Mouse (Mus musculus) left cerebral cortex, adult 11 months (tissue): ENCODE results near the gene Gabarapl2.
"Not testable (repeated sequence)": the region's sequence is repeated elsewhere in the genome, so short reads cannot be mapped to it uniquely, and the experiment has no call there.

Experiments used
- DNase-seq: peaks from one replicate; pipeline ENCODE4 v3.0.0; 2022; ENCODE audit warnings: low spot score

Gabarapl2 gene

GRCm38 (mm10) chr8:111937184-111937583, 3.3 kb upstream of the Gabarapl2 start:
- DNase-seq, result no peak

DNA sequence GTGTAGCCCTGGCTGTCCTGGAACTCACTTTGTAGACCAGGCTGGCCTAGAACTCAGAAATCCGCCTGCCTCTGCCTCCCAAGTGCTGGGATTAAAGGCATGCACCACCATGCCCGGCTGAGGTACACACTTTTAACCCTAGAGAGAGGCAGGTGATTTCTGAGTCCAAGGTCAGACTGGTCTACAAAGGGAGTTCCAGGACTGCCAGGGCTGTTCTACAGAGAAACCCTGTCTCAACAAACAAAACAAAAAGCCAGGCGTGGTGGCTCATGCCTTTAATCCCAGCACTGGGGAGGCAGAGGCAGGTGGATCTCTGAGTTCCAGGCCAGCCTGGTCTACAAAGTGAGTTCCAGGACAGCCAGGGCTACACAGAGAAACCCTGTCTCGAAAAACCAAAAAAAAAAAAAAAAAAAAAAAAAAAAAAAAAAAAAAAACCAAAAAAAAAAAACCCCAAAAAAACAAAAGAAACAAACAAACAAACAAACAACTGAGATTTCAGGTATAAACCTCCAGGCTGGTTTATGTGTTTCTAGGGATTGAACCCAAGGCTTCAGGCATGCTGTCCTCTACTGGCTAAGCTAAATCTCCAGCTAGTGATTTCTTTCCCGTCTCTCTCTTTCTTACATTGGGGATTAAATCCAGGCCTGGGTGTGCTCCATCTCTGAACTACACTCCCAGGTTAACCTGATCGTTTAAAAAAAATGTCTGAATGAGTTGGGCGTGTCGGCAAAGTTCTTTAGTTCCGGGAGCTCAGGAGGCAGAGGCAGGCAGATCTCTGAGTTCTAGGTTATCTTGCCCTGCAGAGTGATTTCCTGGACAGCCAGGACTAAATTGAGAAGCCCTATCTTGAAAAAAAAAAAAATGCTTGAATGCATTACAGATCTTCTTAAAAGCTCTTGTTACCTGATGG, 2.2 kb upstream of the Gabarapl2 start:
- not testable (repeated sequence) for DNase-seq

- no peak for DNase-seq
Measured at GRCm38 (mm10) chr8:111939516-111940142, 874 bp upstream of the Gabarapl2 start.

- no peak for DNase-seq
Measured at GRCm38 (mm10) chr8:111941101-111941454, 575 bp downstream of the Gabarapl2 start.

- no peak for DNase-seq
Measured at GRCm38 (mm10) chr8:111943544-111943943, 3.0 kb downstream of the Gabarapl2 start.

DNA sequence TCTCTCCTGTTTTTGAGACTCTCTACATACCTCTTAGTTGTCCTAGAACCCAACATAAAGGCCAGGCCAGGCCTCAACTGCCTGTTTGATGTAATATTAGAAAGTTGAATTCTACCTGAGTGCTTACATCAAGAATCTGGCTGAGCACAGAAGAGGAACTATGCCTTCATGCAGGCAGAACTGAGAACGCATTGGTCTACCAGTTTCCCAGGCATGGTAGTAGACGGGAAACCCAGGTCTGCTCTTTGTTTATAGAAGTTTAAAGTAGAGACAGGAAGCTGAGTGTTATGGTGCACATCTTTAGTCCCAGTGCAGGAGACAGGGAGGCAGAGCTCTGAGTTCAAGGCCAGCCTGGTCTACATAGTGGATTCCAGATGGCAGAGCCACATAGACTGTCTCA, 6.6 kb downstream of the Gabarapl2 start:
- no peak for DNase-seq

- DNase-seq, result no peak
Measured at GRCm38 (mm10) chr8:111947954-111948353, 7.5 kb downstream of the Gabarapl2 start.

DNA sequence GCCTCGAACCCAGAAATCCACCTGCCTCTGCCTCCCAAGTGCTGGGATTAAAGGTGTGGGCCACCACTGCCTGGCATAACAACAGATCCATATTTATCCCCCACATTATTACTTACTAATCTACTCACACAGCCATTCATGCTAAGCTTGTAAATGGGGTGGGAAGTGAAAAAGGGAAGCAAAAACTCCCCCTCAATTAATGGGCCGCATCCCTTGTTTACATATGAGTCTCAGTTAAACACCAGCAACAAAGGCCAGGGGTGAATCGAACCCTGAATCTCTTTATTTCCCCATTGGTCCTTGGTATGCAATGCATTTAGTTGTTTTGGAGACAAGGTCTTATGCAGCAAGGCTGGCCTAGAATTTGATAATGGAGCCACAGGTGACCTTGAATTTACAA, 10.3 kb downstream of the Gabarapl2 start:
- no peak for DNase-seq

DNA sequence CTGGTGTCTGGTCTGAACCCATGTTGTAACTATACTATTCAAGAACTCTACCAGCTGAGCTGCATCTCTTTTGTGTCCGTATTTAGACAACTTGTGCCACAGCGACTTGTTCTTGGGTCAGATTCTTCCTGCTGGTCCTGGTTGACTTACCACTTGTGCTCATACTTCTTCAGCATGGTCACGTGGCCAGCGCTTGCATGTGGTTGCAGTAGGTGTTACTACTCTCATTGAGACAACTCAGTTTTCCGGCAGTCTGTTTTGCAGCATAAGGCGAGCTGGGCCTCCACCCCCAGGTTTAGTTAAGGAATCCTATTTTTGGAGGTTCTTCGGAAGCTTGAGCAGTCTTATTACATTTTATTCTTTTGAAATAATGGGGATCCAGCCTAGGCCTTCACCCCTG, 10.8 kb downstream of the Gabarapl2 start:
- peak; percentile 37 for DNase-seq

GRCm38 (mm10) chr8:111951936-111952335, 11.4 kb downstream of the Gabarapl2 start:
- DNase-seq, result no peak

DNA sequence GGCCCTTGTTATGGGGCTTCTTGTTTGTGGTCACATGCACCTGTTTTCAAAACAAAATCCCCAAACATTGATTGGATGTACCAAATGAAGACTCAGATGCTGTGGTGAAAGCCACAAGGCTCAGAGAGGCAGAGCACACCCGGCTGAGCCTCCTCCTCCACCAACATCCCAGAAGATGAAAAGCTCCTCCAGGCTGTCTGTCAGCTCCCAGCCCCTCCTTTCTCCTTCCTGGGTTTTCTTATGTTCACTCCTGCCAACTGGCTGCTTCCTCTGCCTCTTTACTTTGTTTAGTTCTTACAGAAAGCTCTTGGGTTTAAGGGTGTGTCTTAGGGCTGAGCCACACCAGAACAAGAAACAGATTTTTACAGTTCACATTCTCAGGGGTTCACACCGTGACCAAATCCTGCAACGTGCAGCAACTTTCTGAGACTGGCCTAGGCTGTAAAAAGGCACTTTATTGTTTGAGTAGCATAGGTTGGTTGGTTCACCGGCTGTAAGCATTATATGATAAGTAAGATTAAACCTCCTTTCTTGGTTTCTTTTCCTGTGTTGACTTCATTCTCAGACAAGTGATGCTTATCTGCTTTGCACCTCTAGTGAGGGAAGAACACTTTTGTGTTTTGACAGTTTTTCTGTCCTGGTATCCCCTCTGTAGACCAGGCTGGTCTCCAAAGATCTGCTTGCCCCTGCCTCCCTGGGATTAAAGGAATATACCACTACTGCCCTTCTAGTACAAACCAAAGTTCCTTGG, 14.5 kb downstream of the Gabarapl2 start:
- DNase-seq, result no peak

GRCm38 (mm10) chr8:111955879-111956278, 15.4 kb downstream of the Gabarapl2 start:
- no peak for DNase-seq

- DNase-seq, result no peak
Measured at GRCm38 (mm10) chr8:111957231-111957630, 16.7 kb downstream of the Gabarapl2 start.

- DNase-seq, result no peak
Measured at GRCm38 (mm10) chr8:111960591-111961321, 20.3 kb downstream of the Gabarapl2 start.

- DNase-seq, result no peak
Measured at GRCm38 (mm10) chr8:111961330-111961729, 20.8 kb downstream of the Gabarapl2 start.

GRCm38 (mm10) chr8:111962589-111962988, 22.1 kb downstream of the Gabarapl2 start:
- no peak for DNase-seq

- DNase-seq, result no peak
Measured at GRCm38 (mm10) chr8:111963091-111963490, 22.6 kb downstream of the Gabarapl2 start.

DNA sequence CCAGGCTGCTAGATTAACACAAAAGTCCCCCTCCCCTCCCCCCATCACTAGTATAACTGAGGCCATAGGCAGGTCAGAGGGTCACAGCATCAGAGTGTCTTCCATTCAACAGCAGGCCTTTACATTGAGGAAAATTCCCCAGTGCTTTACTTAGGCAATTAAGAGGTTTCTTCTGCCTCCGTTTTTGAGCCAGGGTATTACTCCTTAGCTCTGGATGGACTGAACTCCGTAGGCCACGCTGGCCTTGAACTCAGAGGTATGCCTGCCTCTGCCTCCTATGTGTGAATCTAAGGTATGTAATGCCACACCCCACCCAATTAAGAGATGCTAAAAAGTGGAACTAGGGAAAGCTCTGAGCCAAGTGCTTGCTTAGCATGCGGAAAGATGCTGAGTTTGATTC, 23.0 kb downstream of the Gabarapl2 start:
- no peak for DNase-seq

- DNase-seq, result no peak
Measured at GRCm38 (mm10) chr8:111964351-111964750, 23.8 kb downstream of the Gabarapl2 start.

DNA sequence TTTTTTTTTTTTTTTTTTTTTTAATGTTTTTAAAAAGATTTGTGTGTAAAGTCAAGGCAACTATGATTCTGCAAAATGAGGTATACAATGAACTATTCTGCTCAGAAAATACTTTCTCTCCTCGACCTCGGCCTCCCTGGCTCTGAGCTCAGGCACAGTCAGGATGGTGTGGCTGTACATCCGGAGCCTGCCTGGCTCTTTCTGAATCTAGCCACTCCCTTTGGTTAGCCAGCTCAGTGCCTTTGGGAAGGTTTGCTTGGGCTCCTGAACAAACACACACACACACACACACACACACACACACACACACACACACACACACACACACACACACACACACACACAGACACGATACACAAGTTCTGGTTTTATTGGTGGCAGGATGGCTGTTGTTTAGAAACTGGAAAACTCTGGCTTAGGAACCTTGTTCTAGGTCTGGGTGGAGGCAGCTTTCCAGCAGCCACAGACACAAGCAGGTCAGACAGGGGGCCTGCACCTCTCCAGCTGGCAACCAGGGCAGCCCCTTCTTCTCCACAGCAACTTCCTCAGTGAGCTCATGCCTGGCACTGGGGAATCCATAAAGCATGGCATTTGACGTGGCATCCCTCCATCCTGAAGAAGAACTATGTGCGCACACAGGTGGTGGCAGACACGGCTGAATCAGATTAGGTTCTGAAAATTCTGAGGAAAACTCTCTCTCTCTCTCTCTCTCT, 24.5 kb downstream of the Gabarapl2 start:
- no peak for DNase-seq

DNA sequence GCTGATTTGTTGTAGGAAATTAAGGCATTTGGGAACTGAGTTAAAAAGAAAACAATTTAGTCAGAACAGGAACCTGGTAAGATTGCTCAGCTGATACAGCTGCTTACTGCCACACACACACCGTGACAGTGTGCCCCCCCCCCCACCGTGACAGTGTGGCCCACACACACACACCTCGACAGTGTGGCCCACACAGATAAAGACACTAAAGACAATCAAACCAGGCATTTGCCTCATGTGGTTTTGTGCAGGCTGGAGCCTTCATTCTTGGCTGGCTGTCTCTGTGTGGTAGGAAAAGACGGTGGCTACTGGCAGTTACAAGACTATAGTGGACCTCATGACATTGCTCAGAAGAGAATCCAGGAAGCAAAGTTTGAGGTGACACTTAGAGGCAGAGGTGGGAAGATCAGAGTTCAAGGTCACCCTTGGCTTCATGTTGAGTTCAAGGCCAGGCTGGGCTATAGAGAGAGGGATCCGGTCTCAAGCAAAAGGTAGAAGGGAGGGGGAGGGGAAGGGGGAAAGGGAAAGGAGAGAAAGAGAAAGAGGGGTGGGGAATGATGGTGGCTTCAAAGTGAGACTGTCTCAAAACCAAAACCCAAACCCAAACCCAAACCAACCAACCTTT, 26.9 kb downstream of the Gabarapl2 start:
- DNase-seq, result no peak
